Mouse (Mus musculus) 3134 (cell line): ENCODE results near the gene Tigit.

ENCODE experiments used
- DNase-seq: peaks from one replicate; pipeline ENCODE4 v3.0.0-alpha.2; 2011; ENCODE audit warnings: low spot score; ENCODE audit not compliant: insufficient read length; ENCODE audit errors: extremely low read depth

The Tigit gene

GRCm38 (mm10) chr16:43671972-43672371, 8.0 kb upstream of the Tigit start:
- no peak for DNase-seq

- DNase-seq: no peak
Observed at GRCm38 (mm10) chr16:43668294-43668693, 4.3 kb upstream of the Tigit start.

- DNase-seq: peak; percentile 44
Observed at GRCm38 (mm10) chr16:43664861-43665260, 915 bp upstream of the Tigit start.

- DNase-seq: no peak
Observed at GRCm38 (mm10) chr16:43662124-43663004, 1.6 kb downstream of the Tigit start.

- DNase-seq: no peak
Observed at GRCm38 (mm10) chr16:43661576-43661975, 2.4 kb downstream of the Tigit start.

GRCm38 (mm10) chr16:43655183-43655787, 8.7 kb downstream of the Tigit start:
- DNase-seq: peak; percentile 8

GRCm38 (mm10) chr16:43654269-43654668, 9.7 kb downstream of the Tigit start:
- no peak for DNase-seq

GRCm38 (mm10) chr16:43653288-43653687, 10.7 kb downstream of the Tigit start:
- DNase-seq: no peak

GRCm38 (mm10) chr16:43650355-43651080, 13.4 kb downstream of the Tigit start:
- DNase-seq: no peak

- DNase-seq: no peak
Observed at GRCm38 (mm10) chr16:43647641-43648040, 16.3 kb downstream of the Tigit start.

GRCm38 (mm10) chr16:43646943-43647342, 17.0 kb downstream of the Tigit start:
- DNase-seq: no peak

GRCm38 (mm10) chr16:43645879-43646278, 18.1 kb downstream of the Tigit start:
- DNase-seq: no peak

- DNase-seq: no peak
Observed at GRCm38 (mm10) chr16:43641230-43641629, 22.7 kb downstream of the Tigit start.

GRCm38 (mm10) chr16:43638406-43639049, 25.4 kb downstream of the Tigit start:
- no peak for DNase-seq

- DNase-seq: no peak
Observed at GRCm38 (mm10) chr16:43637241-43637640, 26.7 kb downstream of the Tigit start.

- no peak for DNase-seq
Observed at GRCm38 (mm10) chr16:43634037-43634436, 29.9 kb downstream of the Tigit start.

- DNase-seq: no peak
Observed at GRCm38 (mm10) chr16:43631758-43632157, 32.2 kb downstream of the Tigit start.

GRCm38 (mm10) chr16:43628662-43629061, 35.3 kb downstream of the Tigit start:
- DNase-seq: no peak

GRCm38 (mm10) chr16:43625956-43626355, 38.0 kb downstream of the Tigit start:
- DNase-seq: no peak

- DNase-seq: no peak
Observed at GRCm38 (mm10) chr16:43625289-43625688, 38.7 kb downstream of the Tigit start.

- no peak for DNase-seq
Observed at GRCm38 (mm10) chr16:43624876-43625275, 39.1 kb downstream of the Tigit start.
